Mouse (Mus musculus) left cerebral cortex, postnatal 14 days (tissue): ENCODE results near the gene Fancd2. TPM values are rescaled to one million over a fixed set of nuclear protein-coding genes. Genes with fewer than 3 reads are reported as not detected.

Source experiments
- DNase-seq, 2 experiments: peaks; one replicate each; pipeline ENCODE4 v3.0.0; 2021 to 2022; ENCODE audit warnings: low spot score in 2 of 2, mixed read lengths in 1 of 2
- intact Hi-C: fragments of 180-260 bp; cut with DNase I; formaldehyde crosslinking; loops from one replicate; pipeline ENCODE4 v1.15.1; 2025
- microRNA-seq, 2 experiments: library from miRNA; unstranded; fragments of <30 nt; microRNA quantifications; one replicate each; pipeline ENCODE4 v1.2.0; 2022
- total RNA-seq, 2 experiments: library from RNA; stranded (reverse); gene quantifications; 2 replicates each; pipeline ENCODE4 v1.2.3; 2021

The Fancd2 gene
- total RNA-seq, 2 experiments from 2014 or later, result 2.2 to 3.2 TPM

DNA sequence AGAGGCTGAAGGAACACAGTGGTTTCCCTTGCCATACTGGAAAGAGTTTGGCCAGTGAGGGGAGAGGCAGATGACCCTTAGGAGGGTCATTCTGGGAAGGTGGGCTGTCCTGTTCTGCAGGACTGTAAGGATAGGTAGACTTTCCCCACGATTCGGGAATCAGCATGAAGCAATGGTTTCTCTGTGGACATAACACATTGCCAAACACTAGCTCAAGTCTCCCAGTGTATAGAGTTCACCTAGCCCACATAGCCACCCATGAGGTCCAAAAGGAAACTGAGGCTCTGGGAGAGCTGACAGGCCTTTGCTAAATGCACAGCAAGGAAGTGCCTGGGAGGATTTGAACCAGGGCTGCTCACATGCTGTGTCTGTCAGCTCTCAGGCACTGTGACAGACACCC is 112.5 kb downstream of the Fancd2 start:
- DNase-seq, result no peak
- intact Hi-C loops, result no loop called here

DNA sequence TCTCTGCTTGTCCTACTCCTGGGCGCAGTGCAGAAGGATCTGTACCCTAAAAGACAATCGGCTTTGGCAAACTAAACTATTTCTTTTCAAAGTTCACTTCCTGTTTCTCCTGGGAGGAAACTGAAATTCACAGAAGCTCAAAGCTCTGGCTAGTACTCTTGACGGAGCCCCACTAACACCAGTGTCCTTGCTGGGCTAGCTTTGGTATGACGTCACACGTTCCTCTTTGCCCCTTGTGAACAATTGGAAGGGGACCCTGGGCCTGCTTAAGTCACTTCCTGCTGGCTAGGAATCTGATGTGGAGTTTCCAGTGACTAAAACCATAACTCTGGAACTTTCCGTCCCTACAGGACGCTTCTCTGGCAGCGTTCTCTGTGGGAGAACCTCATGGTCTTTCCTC is 113.3 kb downstream of the Fancd2 start:
- intact Hi-C loops, result no loop called here
- DNase-seq, result peak; percentile 49 to 53

Small RNAs within 50 kb of the gene (microRNA-seq; reads per million reads assigned to microRNA genes)
- 0 reads per million in 2 experiments for gene Gm23365

Other genes starting within 250 kb of the Fancd2 start
- 10 to 100 TPM; 48.3 to 66.5 TPM for gene Cpne9, start 249.4 kb upstream of the Fancd2 start, total RNA-seq
- gene Brpf1, start 224.5 kb upstream of the Fancd2 start, total RNA-seq, result 10 to 100 TPM; 25.7 to 26.9 TPM
- gene Ogg1, start 204.7 kb upstream of the Fancd2 start, total RNA-seq, result 1 to 10 TPM; 4.9 to 5.8 TPM
- gene Camk1, start 187.7 kb upstream of the Fancd2 start, total RNA-seq, result 100 to 1,000 TPM; 102 to 109 TPM
- gene Tada3, start 153.8 kb upstream of the Fancd2 start, total RNA-seq, result 10 to 100 TPM; 48.6 to 56.8 TPM
- gene Arpc4, start 153.6 kb upstream of the Fancd2 start, total RNA-seq, result 100 to 1,000 TPM; 285 to 296 TPM
- 1 to 10 TPM; 6.5 to 7.8 TPM for gene Ttll3, start 142.4 kb upstream of the Fancd2 start, total RNA-seq
- 10 to 100 TPM; 13.4 to 16.5 TPM for gene Rpusd3, start 112.3 kb upstream of the Fancd2 start, total RNA-seq
- not detected for gene Cidec, start 95.9 kb upstream of the Fancd2 start, total RNA-seq
- gene Jagn1, start 89.1 kb upstream of the Fancd2 start, total RNA-seq, result 10 to 100 TPM; 47.9 to 48.3 TPM
- under 1 TPM; 0.53 to 0.55 TPM for gene Il17re, start 73.2 kb upstream of the Fancd2 start, total RNA-seq
- 1 to 10 TPM; 3.9 to 5.4 TPM for gene Il17rc, start 60.3 kb upstream of the Fancd2 start, total RNA-seq
- 100 to 1,000 TPM; 107 to 111 TPM for gene Creld1, start 48.4 kb upstream of the Fancd2 start, total RNA-seq
- 10 to 100 TPM; 48.0 to 48.6 TPM for gene Prrt3, start 29.8 kb upstream of the Fancd2 start, total RNA-seq
- 10 to 100 TPM; 85.3 to 86.4 TPM for gene Emc3, start within 50 bp of the Fancd2 start, total RNA-seq
- under 1 TPM in 1 of 2 experiments, not detected in 1; 0.42 TPM for gene Fancd2os, start 69.0 kb downstream of the Fancd2 start, total RNA-seq
- gene Brk1, start 73.1 kb downstream of the Fancd2 start, total RNA-seq, result 100 to 1,000 TPM; 236 to 243 TPM
- gene Vhl, start 92.3 kb downstream of the Fancd2 start, total RNA-seq, result 10 to 100 TPM; 48.4 to 51.9 TPM
- 10 to 100 TPM; 19.5 to 23.5 TPM for gene Irak2, start 106.8 kb downstream of the Fancd2 start, total RNA-seq
- gene Tatdn2, start 165.4 kb downstream of the Fancd2 start, total RNA-seq, result 10 to 100 TPM; 70.4 to 71.4 TPM
- gene Ghrl, start 188.2 kb downstream of the Fancd2 start, total RNA-seq, result not detected
- 10 to 100 TPM; 75.4 to 78.0 TPM for gene Sec13, start 209.1 kb downstream of the Fancd2 start, total RNA-seq